Mouse (Mus musculus): Measurements from ENCODE around the gene Pole2. TPM values are rescaled to one million over a fixed set of nuclear protein-coding genes. Genes with fewer than 3 reads are reported as not detected.

Gene Pole2
- total and polyA plus RNA-seq, 3 experiments = 14.4 to 89.5 (median 18.0) TPM

DNA sequence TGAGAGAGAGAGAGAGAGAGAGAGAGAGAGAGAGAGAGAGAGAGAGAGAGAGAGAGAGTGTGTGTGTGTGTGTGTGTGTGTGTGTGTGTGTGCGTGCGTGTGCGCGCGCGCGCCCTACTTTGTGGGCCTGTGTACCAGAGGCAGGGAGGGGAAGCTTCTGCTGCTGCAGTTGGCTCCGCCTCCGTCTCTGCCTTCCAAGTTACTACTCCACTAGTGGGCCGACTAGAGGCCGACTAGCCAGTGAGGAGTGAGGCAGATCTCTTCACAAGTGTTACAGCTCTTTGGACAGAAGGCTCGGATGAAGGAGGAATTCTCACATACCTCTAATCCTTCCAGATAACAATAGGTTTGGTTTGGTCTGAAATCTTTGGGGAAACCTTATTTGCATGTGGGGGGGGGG lies 48.6 kb downstream of the Pole2 start:
- no peak overlapping the region for H3K9ac ChIP-seq (ENCODE audit: control insufficient read depth, low read depth, low read length, poor library complexity, severe bottlenecking)
- no peak overlapping the region for H3K4me3 ChIP-seq (ENCODE audit: control insufficient read depth in 1 of 2, insufficient read depth in 1 of 2, low read depth in 2 of 2, low read length in 2 of 2)
- DNase-seq (ENCODE audit: low read depth, low spot score) = no peak
- no peaks in the 10 kb centered on the region for H3K9me3 ChIP-seq (replicated peaks; ENCODE audit: insufficient read depth, low read length)
- TF ChIP-seq RAD21 (IDR thresholded peaks at IDR 0.05; ENCODE audit: low read depth, low read length) (no peak), MXI1 (IDR thresholded peaks at IDR 0.05; ENCODE audit: low read depth, low read length) (no peak), BHLHE40 (IDR thresholded peaks at IDR 0.05; ENCODE audit: borderline replicate concordance, low read depth, low read length) (no peak), MYB (IDR thresholded peaks at IDR 0.05; ENCODE audit: low read depth, low read length) (no peak), ELF1 (IDR thresholded peaks at IDR 0.05; ENCODE audit: low read depth, low read length) (no peak), ZC3H11A (IDR thresholded peaks at IDR 0.05; ENCODE audit: low read depth, low read length) (no peak), ZNF384 (IDR thresholded peaks at IDR 0.05; ENCODE audit: low read depth, low read length) (no peak), JUND (IDR thresholded peaks at IDR 0.05; ENCODE audit: low read depth, low read length) (no peak), CTCF (IDR thresholded peaks at IDR 0.05 in 2 of 3, conservative IDR thresholded peaks at IDR 0.05 in 1 of 3; ENCODE audit: control insufficient read depth in 1 of 3, insufficient read depth in 1 of 3, low read depth in 2 of 3, low read length in 3 of 3, poor library complexity in 1 of 3, severe bottlenecking in 1 of 3) (no peak), MYC (IDR thresholded peaks at IDR 0.05; ENCODE audit: low read depth, low read length) (no peak), CHD1 (IDR thresholded peaks at IDR 0.05; ENCODE audit: low read depth, low read length) (no peak), TCF12 (IDR thresholded peaks at IDR 0.05; ENCODE audit: low read depth, low read length) (no peak), MEF2A (IDR thresholded peaks at IDR 0.05; ENCODE audit: extremely low read depth, insufficient replicate concordance, low read depth, low read length, poor library complexity, severe bottlenecking) (no peak), POLR2A (IDR thresholded peaks at IDR 0.05; ENCODE audit: control insufficient read depth in 1 of 2, insufficient read depth in 1 of 2, low read depth in 1 of 2, low read length in 2 of 2, poor library complexity in 1 of 2) (no peak)
- peaks cover 17% of the 10 kb centered on the region for H3K79me2 ChIP-seq (ENCODE audit: control insufficient read depth, insufficient read depth, low read length, poor library complexity)
- H3K36me3 ChIP-seq (ENCODE audit: control insufficient read depth in 1 of 2, insufficient read depth in 2 of 2, low read length in 2 of 2) = peaks cover 8 to 10% of the 10 kb centered on the region in 2 experiments
- no peaks in the 10 kb centered on the region for H3K27me3 ChIP-seq (ENCODE audit: control insufficient read depth in 1 of 2, insufficient read depth in 2 of 2, low read length in 2 of 2)
- no peak overlapping the region for H3K27ac ChIP-seq (ENCODE audit: control insufficient read depth, low read depth, low read length)
- peaks cover 2% of the 10 kb centered on the region in 2 experiments; a peak in 2 of 4 replicates for H3K4me1 ChIP-seq (ENCODE audit: control insufficient read depth in 1 of 2, insufficient read depth in 2 of 2, low read length in 2 of 2)

DNA sequence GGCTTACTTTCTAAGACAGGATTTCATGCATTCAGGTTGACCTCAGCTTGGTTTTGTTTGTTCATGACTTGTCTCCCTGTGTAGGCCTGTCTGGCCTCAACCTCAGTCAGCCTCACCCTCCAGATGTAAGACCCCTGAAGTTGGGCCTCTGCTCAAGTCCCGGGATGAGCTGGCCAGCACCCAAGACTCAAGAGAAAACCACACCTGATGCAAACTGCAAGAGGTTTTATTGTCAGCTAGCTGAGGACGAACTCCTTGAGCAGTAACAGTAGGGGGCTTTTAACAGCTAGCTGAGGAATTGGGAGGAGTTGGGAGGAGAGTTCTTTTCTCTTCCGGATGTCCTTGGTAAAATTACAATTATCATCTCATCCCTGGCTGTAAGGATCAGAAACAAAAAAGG lies 50.5 kb downstream of the Pole2 start:
- no peak for DNase-seq (ENCODE audit: low read depth, low spot score)
- Histone ChIP-seq H3K36me3 (ENCODE audit: control insufficient read depth in 1 of 2, insufficient read depth in 2 of 2, low read length in 2 of 2) (peaks cover 7 to 8% of the 10 kb centered on the region in 2 experiments), H3K9ac (ENCODE audit: control insufficient read depth, low read depth, low read length, poor library complexity, severe bottlenecking) (no peak overlapping the region), H3K4me1 (ENCODE audit: control insufficient read depth in 1 of 2, insufficient read depth in 2 of 2, low read length in 2 of 2) (peaks cover 2% of the 10 kb centered on the region in 2 experiments; a peak in 2 of 4 replicates), H3K79me2 (ENCODE audit: control insufficient read depth, insufficient read depth, low read length, poor library complexity) (peaks cover 3% of the 10 kb centered on the region), H3K27ac (ENCODE audit: control insufficient read depth, low read depth, low read length) (no peak overlapping the region), H3K27me3 (ENCODE audit: control insufficient read depth in 1 of 2, insufficient read depth in 2 of 2, low read length in 2 of 2) (no peaks in the 10 kb centered on the region), H3K4me3 (ENCODE audit: control insufficient read depth in 1 of 2, insufficient read depth in 1 of 2, low read depth in 2 of 2, low read length in 2 of 2) (no peak overlapping the region), H3K9me3 (replicated peaks; ENCODE audit: insufficient read depth, low read length) (no peaks in the 10 kb centered on the region)
- TF ChIP-seq UBTF (IDR thresholded peaks at IDR 0.05; ENCODE audit: borderline replicate concordance, insufficient read depth, low read depth, low read length) (no peak), ELF1 (IDR thresholded peaks at IDR 0.05; ENCODE audit: low read depth, low read length) (no peak), RCOR1 (IDR thresholded peaks at IDR 0.05; ENCODE audit: low read depth, low read length) (no peak), ZNF384 (IDR thresholded peaks at IDR 0.05; ENCODE audit: low read depth, low read length) (no peak), E2F4 (IDR thresholded peaks at IDR 0.05; ENCODE audit: borderline replicate concordance, low read depth, low read length) (no peak), GATA1 (IDR thresholded peaks at IDR 0.05; ENCODE audit: low read depth, low read length) (no peak), EP300 (IDR thresholded peaks at IDR 0.05; ENCODE audit: low read depth in 1 of 2, low read length in 2 of 2) (no peak), USF1 (IDR thresholded peaks at IDR 0.05; ENCODE audit: low read depth, low read length) (no peak), ETS1 (IDR thresholded peaks at IDR 0.05; ENCODE audit: low read depth, low read length) (no peak), CTCF (IDR thresholded peaks at IDR 0.05 in 2 of 3, conservative IDR thresholded peaks at IDR 0.05 in 1 of 3; ENCODE audit: control insufficient read depth in 1 of 3, insufficient read depth in 1 of 3, low read depth in 2 of 3, low read length in 3 of 3, poor library complexity in 1 of 3, severe bottlenecking in 1 of 3) (no peak), USF2 (IDR thresholded peaks at IDR 0.05; ENCODE audit: borderline replicate concordance in 1 of 2, insufficient read depth in 1 of 2, low read depth in 1 of 2, low read length in 2 of 2) (no peak), MEF2A (IDR thresholded peaks at IDR 0.05; ENCODE audit: extremely low read depth, insufficient replicate concordance, low read depth, low read length, poor library complexity, severe bottlenecking) (no peak)

Measured in MEL (cell line).